Mouse (Mus musculus) MEL (cell line): ENCODE measurements around the gene Aktip.

ENCODE experiments used
- CTCF ChIP-seq, 3 experiments: IDR thresholded peaks in 2 of 3; conservative IDR thresholded peaks in 1 of 3; 2 replicates each; pipeline ENCODE4 v1.5.1; 2011 to 2012; ENCODE audit warnings: low read length in 3 of 3, low read depth in 2 of 3, mild to moderate bottlenecking in 2 of 3, improper control_type of control experiment in 1 of 3, inconsistent platforms in 1 of 3, mixed read lengths in 1 of 3, moderate library complexity in 1 of 3; ENCODE audit not compliant: control insufficient read depth in 1 of 3, insufficient read depth in 1 of 3, poor library complexity in 1 of 3, severe bottlenecking in 1 of 3
- ELF1 ChIP-seq: IDR thresholded peaks from 2 replicates; pipeline ENCODE4 v1.6.1; 2014; ENCODE audit warnings: low read depth, mild to moderate bottlenecking, inconsistent platforms, low read length, improper control_type of control experiment, moderate library complexity
- EP300 ChIP-seq, 2 experiments: IDR thresholded peaks; 2 replicates each; pipeline ENCODE4 v1.6.1; 2011; ENCODE audit warnings: improper control_type of control experiment in 2 of 2, low read length in 2 of 2, low read depth in 1 of 2, mild to moderate bottlenecking in 1 of 2
- MXI1 ChIP-seq: IDR thresholded peaks from 2 replicates; pipeline ENCODE4 v1.6.1; 2011; ENCODE audit warnings: mild to moderate bottlenecking, low read depth, low read length, improper control_type of control experiment
- POLR2A ChIP-seq, 2 experiments: IDR thresholded peaks; 2 replicates each; pipeline ENCODE4 v1.6.1; 2011 to 2012; ENCODE audit warnings: low read length in 2 of 2, mild to moderate bottlenecking in 2 of 2, control low read depth in 1 of 2, improper control_type of control experiment in 1 of 2, low read depth in 1 of 2, moderate library complexity in 1 of 2; ENCODE audit not compliant: control insufficient read depth in 1 of 2, insufficient read depth in 1 of 2, poor library complexity in 1 of 2
- USF1 ChIP-seq: IDR thresholded peaks from 2 replicates; pipeline ENCODE4 v1.6.1; 2014; ENCODE audit warnings: low read depth, mild to moderate bottlenecking, inconsistent platforms, low read length, improper control_type of control experiment, moderate library complexity
- ZKSCAN1 ChIP-seq: IDR thresholded peaks from 2 replicates; pipeline ENCODE4 v1.6.1; 2012; ENCODE audit warnings: low read depth, mild to moderate bottlenecking, inconsistent platforms, low read length, improper control_type of control experiment, moderate library complexity
- ZNF384 ChIP-seq: IDR thresholded peaks from 2 replicates; pipeline ENCODE4 v1.6.1; 2012; ENCODE audit warnings: low read depth, mild to moderate bottlenecking, inconsistent platforms, low read length, improper control_type of control experiment

DNA sequence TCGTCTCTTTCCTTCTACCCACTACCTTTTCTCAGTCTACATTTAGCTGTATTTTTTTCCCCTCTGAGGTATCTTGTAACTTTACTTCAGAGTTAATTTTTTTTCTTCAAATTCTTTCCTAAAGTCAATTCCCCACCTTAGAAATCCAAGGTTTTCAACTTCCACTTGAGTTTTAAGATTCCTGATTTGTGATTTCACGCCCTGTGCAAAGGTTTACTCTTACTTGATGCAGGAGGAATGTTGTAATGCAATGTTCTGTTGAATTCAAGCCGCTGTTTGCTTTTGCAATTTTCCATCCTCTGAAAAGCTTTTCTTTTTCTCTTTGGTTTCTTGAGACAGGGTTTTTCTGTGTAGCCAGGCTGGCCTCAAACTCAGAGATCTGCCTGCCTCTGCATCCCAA, 9.9 kb upstream of the Aktip start:
- TF ChIP-seq USF1 (no peak), CTCF (IDR thresholded peaks at IDR 0.05 in 2 of 3, conservative IDR thresholded peaks at IDR 0.05 in 1 of 3; ENCODE audit: control insufficient read depth in 1 of 3, insufficient read depth in 1 of 3, low read depth in 2 of 3, low read length in 3 of 3, poor library complexity in 1 of 3, severe bottlenecking in 1 of 3) (no peak), MXI1 (no peak), ZKSCAN1 (no peak), ZNF384 (no peak), POLR2A (IDR thresholded peaks at IDR 0.05; ENCODE audit: control insufficient read depth in 1 of 2, insufficient read depth in 1 of 2, low read depth in 1 of 2, low read length in 2 of 2, poor library complexity in 1 of 2) (no peak), EP300 (IDR thresholded peaks at IDR 0.05; ENCODE audit: low read depth in 1 of 2, low read length in 2 of 2) (no peak), ELF1 (no peak)
